Mouse (Mus musculus): Measurements from ENCODE around the gene Gm10563. TPM values are rescaled to one million over a fixed set of nuclear protein-coding genes. Genes with fewer than 3 reads are reported as not detected.
"Not testable (repeated sequence)": the region's sequence is repeated elsewhere in the genome, so short reads cannot be mapped to it uniquely, and the experiment has no call there.

The Gm10563 gene
- polyA plus RNA-seq, 1 experiment: not detected

DNA sequence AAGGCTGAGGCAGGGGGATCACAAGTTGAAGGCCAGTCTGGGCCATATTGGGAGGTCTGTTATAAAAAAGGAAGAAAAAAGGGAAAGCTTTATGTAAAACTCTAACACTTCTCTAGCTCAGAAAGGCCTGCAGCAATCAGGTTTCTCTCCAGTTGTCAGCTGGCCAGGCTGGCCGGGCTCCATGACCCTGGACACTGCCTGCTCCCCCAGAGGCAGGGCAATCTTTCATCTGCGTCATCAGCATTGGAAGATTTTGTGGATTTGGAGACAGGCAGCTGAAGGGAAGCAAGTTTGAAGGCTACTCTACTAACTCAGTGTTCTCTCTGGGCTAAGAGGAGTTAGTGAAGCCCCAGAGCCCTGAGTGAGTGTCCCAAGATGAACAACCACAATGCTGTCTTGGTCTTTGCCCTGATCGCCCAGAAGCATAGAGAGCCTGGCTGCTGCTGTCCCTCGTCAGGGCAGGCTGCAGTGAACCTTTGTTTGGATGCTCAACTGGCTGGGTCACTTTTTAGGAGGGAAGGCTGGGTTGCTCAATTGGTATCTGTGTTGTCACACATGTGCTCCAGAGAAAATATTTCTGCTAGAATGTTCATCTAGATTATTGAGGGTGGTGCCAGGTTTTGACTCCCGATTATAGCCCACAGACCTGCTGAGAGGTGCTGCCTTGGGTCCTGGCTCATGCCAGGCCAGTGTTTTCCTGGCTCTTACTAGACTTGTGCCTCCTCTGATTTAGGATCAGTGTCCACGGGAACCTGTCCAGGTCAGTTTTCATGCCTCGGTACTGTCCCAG, 66.7 kb downstream of the Gm10563 start:
- no peak overlapping the region for H3K27ac ChIP-seq (ENCODE audit: insufficient read depth, low read depth, low read length)
- H3K4me1 ChIP-seq (ENCODE audit: control insufficient read depth, insufficient read depth, low read length): peaks cover 34% of the 10 kb centered on the region
- TF ChIP-seq CTCF (IDR thresholded peaks at IDR 0.05; ENCODE audit: low read depth, low read length): no peak

DNA sequence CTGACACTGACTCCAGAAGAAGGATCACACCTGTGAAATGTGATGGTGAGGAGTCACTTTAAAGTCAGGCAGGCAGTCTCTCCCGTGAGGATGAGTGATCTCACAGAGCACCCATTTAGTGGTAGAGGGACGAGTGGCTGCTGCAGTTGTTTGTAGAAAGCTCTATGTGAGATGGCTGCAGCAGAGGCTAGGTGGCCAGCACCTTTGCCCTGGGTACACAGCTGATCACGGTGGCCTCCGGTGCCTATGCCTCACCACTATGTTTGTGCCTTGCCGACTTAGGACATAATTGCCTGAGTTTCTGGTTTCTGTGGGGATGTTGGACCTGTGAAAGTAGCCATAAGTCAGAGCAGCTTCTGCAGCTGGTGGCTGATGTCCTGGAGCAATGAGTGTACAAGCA, 67.5 kb downstream of the Gm10563 start:
- Histone ChIP-seq H3K4me1 (ENCODE audit: control insufficient read depth, insufficient read depth, low read length) (peaks cover 31% of the 10 kb centered on the region), H3K27ac (ENCODE audit: insufficient read depth, low read depth, low read length) (no peak overlapping the region), H3K4me3 (ENCODE audit: insufficient read depth, low read length) (no peak overlapping the region)
- TF ChIP-seq POLR2A (IDR thresholded peaks at IDR 0.05; ENCODE audit: borderline replicate concordance, low read depth, low read length): no peak
- no peak for TF ChIP-seq CTCF (IDR thresholded peaks at IDR 0.05; ENCODE audit: low read depth, low read length)

More for the DNA sequence above, 66.7 kb downstream of the Gm10563 start:
- no peak overlapping the region for H3K4me3 ChIP-seq (ENCODE audit: insufficient read depth, low read length)

DNA sequence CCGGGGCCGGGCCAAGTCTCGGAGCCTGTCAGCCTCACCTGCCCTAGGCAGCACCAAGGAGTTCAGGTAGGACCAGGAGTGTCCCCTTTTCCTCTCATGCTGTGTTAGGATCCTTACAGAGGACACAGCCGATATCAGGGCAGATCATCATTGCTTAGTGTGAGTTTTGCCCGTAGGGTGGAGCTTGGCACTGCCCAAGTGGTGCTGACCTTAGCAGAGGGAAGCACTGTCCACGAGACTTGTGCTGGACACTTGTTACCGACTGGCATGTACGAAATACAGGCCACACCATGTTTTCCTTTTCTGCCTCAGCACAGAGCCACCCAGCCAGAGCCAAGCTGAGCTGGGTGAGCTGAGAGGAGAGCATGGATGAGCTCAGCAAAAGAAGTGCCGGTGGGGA, 68.1 kb downstream of the Gm10563 start:
- Histone ChIP-seq H3K4me3 (ENCODE audit: insufficient read depth, low read length) (no peak overlapping the region), H3K27ac (ENCODE audit: insufficient read depth, low read depth, low read length) (no peak overlapping the region), H3K4me1 (ENCODE audit: control insufficient read depth, insufficient read depth, low read length) (peaks cover 26% of the 10 kb centered on the region)
- TF ChIP-seq CTCF (IDR thresholded peaks at IDR 0.05; ENCODE audit: low read depth, low read length) (no peak), POLR2A (IDR thresholded peaks at IDR 0.05; ENCODE audit: borderline replicate concordance, low read depth, low read length) (no peak)

DNA sequence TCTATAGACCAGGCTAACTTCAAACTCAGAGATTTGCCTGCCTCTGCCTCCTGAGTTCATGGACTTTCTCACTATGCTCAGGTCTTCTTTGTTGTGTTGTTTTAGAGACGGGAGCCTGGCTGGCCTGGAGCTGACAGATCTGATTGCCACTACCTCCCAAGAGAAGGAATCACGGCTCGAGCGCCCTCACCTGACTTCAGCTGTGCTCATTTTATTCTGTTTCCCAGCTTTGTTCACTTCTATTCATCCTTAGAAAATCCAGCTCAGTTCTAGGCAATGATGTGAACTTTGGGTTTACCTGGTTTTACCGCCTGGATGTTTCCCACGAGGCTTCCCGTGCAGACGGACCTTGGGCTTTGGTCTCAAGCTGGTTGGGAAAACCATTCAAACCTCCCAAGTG, 69.7 kb downstream of the Gm10563 start:
- H3K4me1 ChIP-seq (ENCODE audit: control insufficient read depth, insufficient read depth, low read length): peaks cover 34% of the 10 kb centered on the region
- H3K27ac ChIP-seq (ENCODE audit: insufficient read depth, low read depth, low read length): no peak overlapping the region
- TF ChIP-seq POLR2A (IDR thresholded peaks at IDR 0.05; ENCODE audit: borderline replicate concordance, low read depth, low read length) (no peak), CTCF (IDR thresholded peaks at IDR 0.05; ENCODE audit: low read depth, low read length) (no peak)
- H3K4me3 ChIP-seq (ENCODE audit: insufficient read depth, low read length): no peak overlapping the region

DNA sequence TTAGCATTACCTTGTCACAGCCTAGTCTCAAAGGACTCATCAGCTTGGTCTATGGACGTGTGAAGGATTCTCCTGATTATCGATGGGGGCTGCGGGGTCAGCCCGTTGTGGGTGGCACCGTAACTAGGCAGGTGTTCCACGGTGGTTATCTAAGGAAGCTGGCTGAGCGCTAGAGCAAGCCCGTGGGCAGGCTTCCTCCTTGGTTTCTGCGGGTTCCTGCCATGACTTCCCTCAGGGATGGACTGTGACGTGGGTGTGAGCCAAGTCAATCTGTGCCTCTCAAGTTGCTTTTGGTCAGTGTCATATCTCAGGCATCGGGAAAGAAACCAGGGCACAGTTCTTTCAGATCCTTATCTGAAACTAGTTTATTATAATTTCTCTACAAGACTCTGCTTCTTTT, 70.3 kb downstream of the Gm10563 start:
- no peak overlapping the region for H3K4me3 ChIP-seq (ENCODE audit: insufficient read depth, low read length)
- no peak overlapping the region for H3K27ac ChIP-seq (ENCODE audit: insufficient read depth, low read depth, low read length)
- TF ChIP-seq CTCF (IDR thresholded peaks at IDR 0.05; ENCODE audit: low read depth, low read length) (no peak), POLR2A (IDR thresholded peaks at IDR 0.05; ENCODE audit: borderline replicate concordance, low read depth, low read length) (no peak)
- peaks cover 36% of the 10 kb centered on the region for H3K4me1 ChIP-seq (ENCODE audit: control insufficient read depth, insufficient read depth, low read length)

DNA sequence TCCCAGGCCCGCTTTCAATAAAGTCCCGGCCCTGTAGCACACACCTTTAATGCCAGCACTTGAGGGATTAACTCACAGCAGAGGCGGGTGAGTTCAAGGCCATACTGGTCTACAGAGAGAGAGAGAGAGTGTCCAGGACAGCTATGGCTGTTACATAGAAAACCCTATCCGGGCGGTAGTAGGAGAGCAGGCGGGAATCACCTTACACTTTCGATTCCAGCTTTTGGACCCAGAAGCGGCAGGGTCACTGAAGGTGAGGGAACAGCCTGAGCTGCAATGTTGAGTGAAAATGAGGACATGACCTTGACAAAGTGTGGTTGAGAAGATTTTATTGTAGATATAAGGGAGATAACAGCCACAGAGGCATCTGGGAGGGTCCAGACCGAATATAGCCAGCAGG, 71.3 kb downstream of the Gm10563 start:
- TF ChIP-seq CTCF (IDR thresholded peaks at IDR 0.05; ENCODE audit: low read depth, low read length) (no peak), POLR2A (IDR thresholded peaks at IDR 0.05; ENCODE audit: borderline replicate concordance, low read depth, low read length) (no peak)
- H3K4me3 ChIP-seq (ENCODE audit: insufficient read depth, low read length): no peak overlapping the region
- peaks cover 43% of the 10 kb centered on the region for H3K4me1 ChIP-seq (ENCODE audit: control insufficient read depth, insufficient read depth, low read length)
- no peak overlapping the region for H3K27ac ChIP-seq (ENCODE audit: insufficient read depth, low read depth, low read length)

DNA sequence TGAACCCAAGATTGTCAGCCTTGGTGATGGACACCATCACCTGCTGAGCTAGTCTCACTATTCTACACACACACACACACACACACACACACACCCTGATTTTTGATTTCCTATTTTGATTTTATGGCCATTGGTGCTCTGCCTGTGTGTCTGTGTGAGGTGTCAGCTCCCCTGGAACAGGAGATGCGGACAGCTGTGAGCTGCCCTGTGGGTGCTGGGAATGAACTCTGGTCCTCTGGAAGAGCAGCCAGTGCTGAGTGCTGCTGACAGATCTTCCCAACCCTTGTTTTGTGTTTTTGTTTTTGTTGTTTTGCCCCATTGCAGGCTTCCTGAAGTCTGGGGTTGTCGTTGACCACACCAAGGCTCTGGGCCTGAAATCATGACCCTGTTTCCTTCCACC, 72.1 kb downstream of the Gm10563 start:
- Histone ChIP-seq H3K27ac (ENCODE audit: insufficient read depth, low read depth, low read length) (no peak overlapping the region), H3K4me3 (ENCODE audit: insufficient read depth, low read length) (no peak overlapping the region), H3K4me1 (ENCODE audit: control insufficient read depth, insufficient read depth, low read length) (peaks cover 47% of the 10 kb centered on the region)
- TF ChIP-seq CTCF (IDR thresholded peaks at IDR 0.05; ENCODE audit: low read depth, low read length) (no peak), POLR2A (IDR thresholded peaks at IDR 0.05; ENCODE audit: borderline replicate concordance, low read depth, low read length) (no peak)

DNA sequence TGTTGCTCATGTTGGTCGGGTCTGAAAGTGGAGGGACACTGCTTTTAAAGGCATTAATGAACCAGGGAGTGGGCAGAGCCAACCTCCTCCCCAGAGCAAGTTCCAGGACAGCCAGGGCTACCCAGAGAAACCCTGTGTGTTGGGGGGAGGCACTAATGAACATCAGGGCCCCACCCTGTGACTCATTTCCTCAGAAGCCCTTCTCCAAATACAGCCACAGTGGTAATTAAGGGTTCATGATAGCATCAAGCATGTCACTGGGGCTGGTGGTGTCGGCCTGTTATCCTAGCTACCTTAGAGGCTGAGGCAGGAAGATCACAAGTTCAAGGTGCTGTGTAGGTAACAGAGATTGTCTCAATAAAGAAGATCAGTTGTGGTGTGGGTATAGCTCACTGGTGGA, 73.8 kb downstream of the Gm10563 start:
- TF ChIP-seq CTCF (IDR thresholded peaks at IDR 0.05; ENCODE audit: low read depth, low read length) (no peak), POLR2A (IDR thresholded peaks at IDR 0.05; ENCODE audit: borderline replicate concordance, low read depth, low read length) (no peak)
- Histone ChIP-seq H3K4me1 (ENCODE audit: control insufficient read depth, insufficient read depth, low read length) (peaks cover 60% of the 10 kb centered on the region), H3K27ac (ENCODE audit: insufficient read depth, low read depth, low read length) (peak overlapping the region; percentile 27; the same call in 1 of the 2 replicates), H3K4me3 (ENCODE audit: insufficient read depth, low read length) (no peak overlapping the region)

DNA sequence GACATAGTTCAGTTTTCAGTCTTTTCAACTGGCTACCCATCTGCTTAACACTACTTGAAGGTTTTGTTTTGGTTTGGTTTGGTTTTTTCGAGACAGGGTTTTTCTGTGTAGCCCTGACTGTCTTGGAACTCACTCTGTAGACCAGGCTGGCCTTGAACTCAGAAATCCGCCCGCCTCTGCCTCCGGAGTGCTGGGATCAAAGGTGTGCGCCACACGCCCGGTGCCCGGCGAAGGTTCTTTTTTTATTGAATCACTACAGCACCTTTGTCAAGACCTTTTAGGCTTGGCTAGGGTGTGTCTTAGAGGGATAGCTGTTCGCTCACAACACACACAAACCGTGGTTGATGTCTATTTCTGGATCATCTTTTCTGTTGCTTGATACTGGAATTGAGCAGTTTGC, 74.9 kb downstream of the Gm10563 start:
- not testable (repeated sequence) for H3K27ac ChIP-seq (ENCODE audit: insufficient read depth, low read depth, low read length); H3K4me3 ChIP-seq (ENCODE audit: insufficient read depth, low read length)
- H3K4me1 ChIP-seq (ENCODE audit: control insufficient read depth, insufficient read depth, low read length): peaks cover 68% of the 10 kb centered on the region

DNA sequence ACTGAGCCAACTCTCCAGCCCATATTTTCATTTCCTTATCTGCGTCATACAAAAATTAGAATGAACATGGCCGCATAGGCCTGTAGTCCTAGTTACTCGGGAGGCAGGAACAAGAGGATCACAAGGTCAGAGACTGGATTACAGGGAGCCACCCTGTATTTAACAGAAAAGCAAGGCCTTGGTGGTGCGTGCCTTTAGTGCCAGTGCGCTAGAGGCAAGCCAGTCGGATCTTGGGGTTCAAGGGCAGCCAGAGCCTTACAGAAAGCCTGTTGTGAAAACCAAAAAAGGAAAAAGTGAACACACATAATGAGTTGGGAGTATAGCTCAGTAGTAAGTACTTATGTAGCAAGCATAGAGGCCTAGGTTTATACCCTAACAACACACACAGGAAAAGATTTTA, 75.4 kb downstream of the Gm10563 start:
- H3K27ac ChIP-seq (ENCODE audit: insufficient read depth, low read depth, low read length): no peak overlapping the region
- no peak for TF ChIP-seq POLR2A (IDR thresholded peaks at IDR 0.05; ENCODE audit: borderline replicate concordance, low read depth, low read length)
- TF ChIP-seq CTCF (IDR thresholded peaks at IDR 0.05; ENCODE audit: low read depth, low read length): no peak
- H3K4me3 ChIP-seq (ENCODE audit: insufficient read depth, low read length): no peak overlapping the region
- peaks cover 67% of the 10 kb centered on the region for H3K4me1 ChIP-seq (ENCODE audit: control insufficient read depth, insufficient read depth, low read length)
